Mouse (Mus musculus) gastrocnemius, postnatal 10 days (tissue): ENCODE results near the gene Dlg3. TPM values are rescaled to one million over a fixed set of nuclear protein-coding genes. Genes with fewer than 3 reads are reported as not detected.

Experiments used
- DNase-seq: peaks from one replicate; pipeline ENCODE4 v3.0.0; 2021; ENCODE audit warnings: mixed read lengths
- long read RNA-seq, 2 experiments: library from polyadenylated mRNA; stranded (forward); transcript quantifications; one replicate each; pipeline ENCODE4 v2.0.0; 2021
- total RNA-seq, 2 experiments: library from RNA; stranded (reverse); gene quantifications; 2 replicates each; pipeline ENCODE4 v1.2.3; 2021

The Dlg3 gene
- 1 to 10 TPM; 4.1 to 5.6 TPM for total RNA-seq
- long read RNA-seq, experiment 1, partial matches to known transcripts, result 0 of 9 reads
- long read RNA-seq, experiment 1, other reads (novel, unspliced or antisense), result 4 of 9 reads
- long read RNA-seq, experiment 2, transcript Dlg3-203 (14 exons, 3,692 nt), result major isoform, 6 of 12 reads
- long read RNA-seq, experiment 2, partial matches to known transcripts, result 0 of 12 reads
- long read RNA-seq, experiment 2, other reads (novel, unspliced or antisense), result 4 of 12 reads

- DNase-seq, result no peak
Observed at GRCm38 (mm10) chrX:100767181-100767884, at the start of gene Dlg3. Dlg3 (plus strand) TSS chrX:100767722.

- peak; percentile 31 for DNase-seq
Observed at GRCm38 (mm10) chrX:100728947-100729346, 38.6 kb upstream of the Dlg3 start.

- peak; percentile 5 for DNase-seq
Observed at GRCm38 (mm10) chrX:100729665-100730188, 37.8 kb upstream of the Dlg3 start, which contains the start of gene Gdpd2. Gdpd2 (plus strand) TSS chrX:100729873.

GRCm38 (mm10) chrX:100730266-100730665, 37.3 kb upstream of the Dlg3 start:
- no peak for DNase-seq

GRCm38 (mm10) chrX:100734359-100734758, 33.2 kb upstream of the Dlg3 start:
- no peak for DNase-seq

GRCm38 (mm10) chrX:100738918-100739317, 28.6 kb upstream of the Dlg3 start:
- peak; percentile 58 for DNase-seq

- DNase-seq, result no peak
Observed at GRCm38 (mm10) chrX:100739443-100739842, 28.1 kb upstream of the Dlg3 start.

- DNase-seq, result no peak
Observed at GRCm38 (mm10) chrX:100740785-100741184, 26.7 kb upstream of the Dlg3 start.

GRCm38 (mm10) chrX:100741940-100742339, 25.6 kb upstream of the Dlg3 start:
- DNase-seq, result peak; percentile 50

GRCm38 (mm10) chrX:100765855-100766254, 1.7 kb upstream of the Dlg3 start:
- DNase-seq, result no peak

GRCm38 (mm10) chrX:100767885-100768626, 534 bp downstream of the Dlg3 start:
- no peak for DNase-seq

- DNase-seq, result no peak
Observed at GRCm38 (mm10) chrX:100769281-100769680, 1.8 kb downstream of the Dlg3 start.

GRCm38 (mm10) chrX:100774341-100774811, 6.9 kb downstream of the Dlg3 start:
- DNase-seq, result peak; percentile 59

GRCm38 (mm10) chrX:100775405-100775804, 7.9 kb downstream of the Dlg3 start:
- DNase-seq, result no peak

GRCm38 (mm10) chrX:100776494-100776893, 9.0 kb downstream of the Dlg3 start:
- peak; percentile 31 for DNase-seq

- DNase-seq, result peak; percentile 34
Observed at GRCm38 (mm10) chrX:100776985-100777654, 9.6 kb downstream of the Dlg3 start.

GRCm38 (mm10) chrX:100777655-100778234, 10.2 kb downstream of the Dlg3 start:
- no peak for DNase-seq

- no peak for DNase-seq
Observed at GRCm38 (mm10) chrX:100778397-100778796, 10.9 kb downstream of the Dlg3 start.

- DNase-seq, result no peak
Observed at GRCm38 (mm10) chrX:100789322-100789721, 21.8 kb downstream of the Dlg3 start.

GRCm38 (mm10) chrX:100796041-100796740, 28.7 kb downstream of the Dlg3 start:
- DNase-seq, result no peak

GRCm38 (mm10) chrX:100796741-100797090, 29.2 kb downstream of the Dlg3 start:
- DNase-seq, result no peak
